Mouse (Mus musculus): ENCODE data around the gene Sel1l3. TPM values are rescaled to one million over a fixed set of nuclear protein-coding genes. Genes with fewer than 3 reads are reported as not detected.

The Sel1l3 gene
- total and polyA plus RNA-seq, 3 experiments = 0.86 to 1.6 (median 1.5) TPM

DNA sequence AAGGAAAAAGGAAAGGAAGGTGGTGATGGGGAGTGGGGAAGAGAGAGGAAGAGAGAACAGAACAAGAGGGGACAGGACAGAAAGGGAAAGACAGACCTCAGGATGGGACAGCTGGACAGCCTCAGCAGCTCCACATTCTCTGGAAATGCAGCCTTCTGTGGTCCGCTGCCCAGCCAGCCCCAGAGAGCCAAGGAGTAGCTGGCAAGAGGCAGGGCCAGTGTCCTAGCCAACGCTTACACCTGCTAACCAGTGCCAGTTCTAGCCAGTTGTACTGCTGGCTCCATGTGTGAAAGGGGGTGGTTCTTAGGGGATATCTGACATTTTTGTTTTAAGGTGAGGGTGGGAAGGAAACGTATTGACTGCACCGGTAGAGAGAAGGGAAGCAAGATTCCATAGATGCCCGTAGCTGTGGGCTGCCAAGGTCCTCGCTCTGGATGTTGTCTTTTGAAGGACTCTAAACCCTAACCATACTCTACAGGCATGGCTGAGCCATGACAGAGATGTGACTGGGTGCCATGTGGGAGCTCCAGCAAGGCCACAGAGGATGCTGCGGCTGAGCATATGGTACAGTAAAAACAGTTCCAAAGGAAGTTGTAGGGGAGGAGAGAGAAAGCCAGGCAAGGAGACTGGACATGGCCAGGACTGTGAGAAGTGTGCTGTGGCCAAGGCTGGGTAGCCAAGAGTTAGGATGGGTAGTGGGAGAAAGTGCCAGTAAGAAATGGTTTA is 64.6 kb downstream of the Sel1l3 start:
- intact Hi-C loops (cut with DNase I) = no loop called here
- Histone ChIP-seq H3K27me3 (ENCODE audit: control insufficient read depth, insufficient read depth, low read length) (no peaks in the 10 kb centered on the region), H3K4me1 (ENCODE audit: control insufficient read depth, insufficient read depth, low read length) (peaks cover 2% of the 10 kb centered on the region; the same call in 1 of the 2 replicates), H3K9ac (ENCODE audit: low read depth, low read length) (no peak overlapping the region), H3K4me3 (no peak overlapping the region), H3K79me2 (replicated peaks; ENCODE audit: control insufficient read depth, insufficient read depth, low read length) (no peaks in the 10 kb centered on the region), H3K36me3 (ENCODE audit: control insufficient read depth, insufficient read depth, low read length) (no peaks in the 10 kb centered on the region), H3K27ac (no peak overlapping the region)
- TF ChIP-seq EP300 (IDR thresholded peaks at IDR 0.05; ENCODE audit: insufficient read depth, low read depth, low read length) (no peak), POLR2A (IDR thresholded peaks at IDR 0.05; ENCODE audit: insufficient read depth, low read depth, low read length) (no peak), CTCF (IDR thresholded peaks at IDR 0.05) (no peak)
- peak; percentile 25 to 26 for DNase-seq
- WGBS = 65% methylated on average over 7 of the region's 7 CpGs

- Histone ChIP-seq H3K27ac (no peak overlapping the region), H3K4me3 (no peak overlapping the region), H3K9ac (ENCODE audit: low read depth, low read length) (no peak overlapping the region), H3K36me3 (ENCODE audit: control insufficient read depth, insufficient read depth, low read length) (no peaks in the 10 kb centered on the region), H3K27me3 (ENCODE audit: control insufficient read depth, insufficient read depth, low read length) (no peaks in the 10 kb centered on the region), H3K4me1 (ENCODE audit: control insufficient read depth, insufficient read depth, low read length) (peaks cover 2% of the 10 kb centered on the region; the same call in 1 of the 2 replicates), H3K79me2 (replicated peaks; ENCODE audit: control insufficient read depth, insufficient read depth, low read length) (no peaks in the 10 kb centered on the region)
- intact Hi-C loops (cut with DNase I) = no loop called here
- DNase-seq = no peak
- TF ChIP-seq CTCF (IDR thresholded peaks at IDR 0.05) (no peak), EP300 (IDR thresholded peaks at IDR 0.05; ENCODE audit: insufficient read depth, low read depth, low read length) (no peak), POLR2A (IDR thresholded peaks at IDR 0.05; ENCODE audit: insufficient read depth, low read depth, low read length) (no peak)
- 47% methylated on average over 8 of the region's 8 CpGs for WGBS
Observed at GRCm38 (mm10) chr5:53148160-53148923, 65.4 kb downstream of the Sel1l3 start.

- no peak for DNase-seq
- Histone ChIP-seq H3K4me3 (no peak overlapping the region), H3K27ac (no peak overlapping the region), H3K4me1 (ENCODE audit: control insufficient read depth, insufficient read depth, low read length) (peaks cover 2% of the 10 kb centered on the region; the same call in 1 of the 2 replicates), H3K9ac (ENCODE audit: low read depth, low read length) (no peak overlapping the region), H3K36me3 (ENCODE audit: control insufficient read depth, insufficient read depth, low read length) (no peaks in the 10 kb centered on the region), H3K79me2 (replicated peaks; ENCODE audit: control insufficient read depth, insufficient read depth, low read length) (no peaks in the 10 kb centered on the region), H3K27me3 (ENCODE audit: control insufficient read depth, insufficient read depth, low read length) (no peaks in the 10 kb centered on the region)
- intact Hi-C loops (cut with DNase I) = no loop called here
- 81% methylated on average over 4 of the region's 4 CpGs for WGBS
- TF ChIP-seq CTCF (IDR thresholded peaks at IDR 0.05) = no peak
- no peak for TF ChIP-seq EP300 (IDR thresholded peaks at IDR 0.05; ENCODE audit: insufficient read depth, low read depth, low read length)
- no peak for TF ChIP-seq POLR2A (IDR thresholded peaks at IDR 0.05; ENCODE audit: insufficient read depth, low read depth, low read length)
Observed at GRCm38 (mm10) chr5:53147418-53147817, 66.3 kb downstream of the Sel1l3 start.

DNA sequence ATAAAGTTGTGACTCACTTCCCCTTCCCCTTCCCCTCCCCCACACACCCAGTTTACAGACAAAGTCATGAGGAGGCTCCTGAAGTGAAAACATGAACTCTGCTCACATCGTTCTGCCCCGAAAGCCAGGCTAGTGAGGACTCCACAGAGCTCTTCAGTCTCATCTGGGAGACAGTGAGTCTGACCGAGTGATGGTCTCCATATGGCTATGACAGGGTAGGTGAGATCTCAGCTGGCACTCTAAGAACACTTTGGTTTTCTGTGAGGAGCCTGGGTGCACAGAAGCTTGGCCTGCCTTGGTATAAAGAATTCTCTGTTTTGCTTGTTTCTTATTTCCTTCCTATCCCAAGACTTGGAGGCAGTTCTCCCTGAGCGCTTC is 67.1 kb downstream of the Sel1l3 start:
- intact Hi-C loops (cut with DNase I) = no loop called here
- TF ChIP-seq EP300 (IDR thresholded peaks at IDR 0.05; ENCODE audit: insufficient read depth, low read depth, low read length) = no peak
- no peak for TF ChIP-seq CTCF (IDR thresholded peaks at IDR 0.05)
- TF ChIP-seq POLR2A (IDR thresholded peaks at IDR 0.05; ENCODE audit: insufficient read depth, low read depth, low read length) = no peak
- Histone ChIP-seq H3K4me1 (ENCODE audit: control insufficient read depth, insufficient read depth, low read length) (peaks cover 2% of the 10 kb centered on the region; the same call in 1 of the 2 replicates), H3K27ac (no peak overlapping the region), H3K27me3 (ENCODE audit: control insufficient read depth, insufficient read depth, low read length) (no peaks in the 10 kb centered on the region), H3K36me3 (ENCODE audit: control insufficient read depth, insufficient read depth, low read length) (no peaks in the 10 kb centered on the region), H3K4me3 (no peak overlapping the region), H3K9ac (ENCODE audit: low read depth, low read length) (no peak overlapping the region), H3K79me2 (replicated peaks; ENCODE audit: control insufficient read depth, insufficient read depth, low read length) (no peaks in the 10 kb centered on the region)
- 67% methylated on average over 4 of the region's 4 CpGs for WGBS
- DNase-seq = no peak

- WGBS = 76% methylated on average over 10 of the region's 10 CpGs
- Histone ChIP-seq H3K4me3 (no peak overlapping the region), H3K9ac (ENCODE audit: low read depth, low read length) (no peak overlapping the region), H3K36me3 (ENCODE audit: control insufficient read depth, insufficient read depth, low read length) (no peaks in the 10 kb centered on the region), H3K4me1 (ENCODE audit: control insufficient read depth, insufficient read depth, low read length) (peaks cover 2% of the 10 kb centered on the region; the same call in 1 of the 2 replicates), H3K27me3 (ENCODE audit: control insufficient read depth, insufficient read depth, low read length) (no peaks in the 10 kb centered on the region), H3K79me2 (replicated peaks; ENCODE audit: control insufficient read depth, insufficient read depth, low read length) (no peaks in the 10 kb centered on the region), H3K27ac (no peak overlapping the region)
- no peak for TF ChIP-seq EP300 (IDR thresholded peaks at IDR 0.05; ENCODE audit: insufficient read depth, low read depth, low read length)
- no peak for DNase-seq
- intact Hi-C loops (cut with DNase I) = no loop called here
Observed at GRCm38 (mm10) chr5:53146049-53146683, 67.6 kb downstream of the Sel1l3 start.
